Mouse (Mus musculus): ENCODE data around the gene Itga6. TPM values are rescaled to one million over a fixed set of nuclear protein-coding genes. Genes with fewer than 3 reads are reported as not detected.

Gene Itga6
- polyA plus RNA-seq, 1 experiment from 2014 or later, result 78.2 TPM

DNA sequence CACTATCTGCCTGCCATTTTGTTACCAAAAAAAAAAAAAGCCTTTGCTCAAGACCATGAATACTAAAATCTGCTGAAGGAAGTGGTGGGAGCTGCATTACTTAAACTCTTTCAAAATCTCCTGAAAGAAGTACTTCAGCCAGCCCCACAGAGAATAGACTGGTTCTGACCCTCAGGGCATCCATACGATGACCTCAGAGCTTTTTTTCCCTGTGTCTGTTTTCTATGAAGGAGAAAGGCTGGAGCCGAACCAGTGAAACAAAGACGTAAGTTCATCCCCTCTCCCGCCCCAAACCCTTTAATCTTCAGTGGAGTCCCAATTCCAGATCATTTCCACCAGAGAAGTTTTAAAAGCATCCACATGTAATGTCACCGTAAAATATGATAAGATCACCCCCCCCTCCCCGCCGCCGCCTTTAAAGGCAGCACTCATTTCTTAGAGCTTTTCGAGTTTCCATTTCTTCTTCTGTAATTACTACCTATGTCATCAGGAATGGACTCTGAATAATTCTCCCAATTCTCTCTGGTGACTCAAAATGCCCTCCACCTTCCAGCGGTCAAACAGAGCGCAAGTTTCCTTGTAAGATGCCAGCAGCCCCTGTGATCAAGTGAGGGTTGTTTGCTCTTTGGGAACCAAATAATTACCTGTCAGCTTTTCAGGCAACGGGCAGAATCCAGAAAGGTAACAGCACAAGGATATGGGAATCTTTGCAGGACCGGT lies 4.1 kb downstream of the Itga6 start:
- H3K9ac ChIP-seq (replicated peaks; ENCODE audit: low read depth), result no peak overlapping the region
- TF ChIP-seq EP300 (IDR thresholded peaks at IDR 0.05) (no peak), CTCF (IDR thresholded peaks at IDR 0.05) (no peak)
- H3K36me3 ChIP-seq (ENCODE audit: insufficient read depth, low read length), result no peaks in the 10 kb centered on the region
- no peak overlapping the region for H3K27ac ChIP-seq (ENCODE audit: low read length)
- no peak for ATAC-seq
- H3K4me3 ChIP-seq (ENCODE audit: low read depth, low read length), result no peak overlapping the region
- peak overlapping the region; percentile 15; the same call in 1 of the 2 replicates for H3K4me2 ChIP-seq (replicated peaks; ENCODE audit: low read depth, low read length)
- H3K4me1 ChIP-seq (ENCODE audit: insufficient read depth, low read depth, low read length), result peaks cover 17% of the 10 kb centered on the region; the same call in 1 of the 2 replicates
- no peaks in the 10 kb centered on the region for H3K9me3 ChIP-seq (ENCODE audit: low read length)
- DNase-seq (ENCODE audit: low spot score), result no peak
- H3K27me3 ChIP-seq (replicated peaks; ENCODE audit: insufficient read depth, low read length), result no peaks in the 10 kb centered on the region
- 64% methylated on average over 13 of the region's 13 CpGs for WGBS

DNA sequence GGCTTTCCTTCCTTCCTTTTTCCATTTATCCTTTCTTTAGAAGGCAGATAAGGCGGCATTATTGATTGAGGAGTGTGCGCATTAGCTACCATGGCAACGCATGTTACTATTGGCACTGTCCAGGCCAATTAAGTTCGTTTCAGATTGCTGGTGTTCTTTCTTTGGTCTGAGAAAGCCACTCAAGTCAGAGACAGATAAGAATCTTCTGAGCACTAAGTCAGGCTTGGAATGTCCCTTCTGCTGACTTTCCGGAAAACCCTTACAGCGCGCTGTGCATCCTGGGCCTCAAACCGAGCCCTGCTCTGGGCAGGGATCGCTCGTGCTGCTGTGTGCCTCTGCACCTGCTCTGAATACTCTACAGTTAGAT lies 4.7 kb downstream of the Itga6 start:
- WGBS, result 39% methylated on average over 10 of the region's 10 CpGs
- ATAC-seq, result no peak

DNA sequence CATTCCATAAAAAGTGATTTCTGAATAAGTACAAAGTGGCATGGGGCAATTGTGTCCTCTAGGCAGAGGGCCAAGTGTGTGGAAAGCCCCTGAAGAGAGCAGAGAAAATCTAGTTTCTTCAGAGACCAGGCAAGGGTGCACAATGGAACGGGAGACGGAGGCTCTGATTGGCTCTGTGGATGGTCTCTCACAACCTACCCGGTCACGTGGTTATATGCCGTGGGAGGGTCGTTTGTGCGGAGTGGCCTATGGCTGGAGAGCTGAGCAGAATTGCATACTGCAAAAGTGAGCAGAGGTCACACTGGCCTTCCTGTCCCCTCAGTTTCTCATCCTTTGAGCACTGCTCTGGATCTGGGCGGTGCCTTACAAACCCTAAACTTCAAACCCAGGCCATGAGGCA lies 5.9 kb downstream of the Itga6 start:
- whole genome bisulfite sequencing, result 63% methylated on average over 8 of the region's 8 CpGs
- TF ChIP-seq EP300 (IDR thresholded peaks at IDR 0.05) (no peak; the same call in 1 of the 2 replicates), CTCF (IDR thresholded peaks at IDR 0.05) (no peak)

More for the DNA sequence above, 4.7 kb downstream of the Itga6 start:
- Histone ChIP-seq H3K4me3 (ENCODE audit: low read depth, low read length) (no peak overlapping the region), H3K27ac (ENCODE audit: low read length) (no peak overlapping the region), H3K4me2 (replicated peaks; ENCODE audit: low read depth, low read length) (peak overlapping the region; percentile 15; the same call in 1 of the 2 replicates), H3K4me1 (ENCODE audit: insufficient read depth, low read depth, low read length) (peaks cover 12% of the 10 kb centered on the region; the same call in 1 of the 2 replicates), H3K9ac (replicated peaks; ENCODE audit: low read depth) (no peak overlapping the region), H3K36me3 (ENCODE audit: insufficient read depth, low read length) (no peaks in the 10 kb centered on the region), H3K27me3 (replicated peaks; ENCODE audit: insufficient read depth, low read length) (no peaks in the 10 kb centered on the region), H3K9me3 (ENCODE audit: low read length) (no peaks in the 10 kb centered on the region)
- no peak for DNase-seq (ENCODE audit: low spot score)
- no peak for TF ChIP-seq CTCF (IDR thresholded peaks at IDR 0.05)
- TF ChIP-seq EP300 (IDR thresholded peaks at IDR 0.05), result no peak

DNA sequence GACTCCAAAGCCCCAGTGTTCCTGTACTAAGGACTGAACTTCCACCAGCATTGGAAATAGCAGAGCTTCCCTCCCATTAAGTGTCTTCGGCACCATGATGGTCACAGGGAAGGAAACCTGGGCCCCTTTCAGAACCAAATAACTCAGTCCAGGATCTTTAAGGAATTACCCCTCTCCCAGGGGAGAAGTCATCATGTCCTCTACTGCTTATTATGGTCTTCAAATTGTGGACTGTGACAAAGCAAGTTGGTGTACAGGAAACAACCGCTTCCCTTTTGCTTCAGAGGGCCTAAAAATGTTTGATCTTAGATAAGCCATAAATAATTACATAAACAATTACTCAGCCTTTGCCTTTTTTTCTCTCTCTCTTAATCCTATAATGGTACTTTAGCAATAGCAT lies 6.4 kb downstream of the Itga6 start:
- Histone ChIP-seq H3K9ac (replicated peaks; ENCODE audit: low read depth) (no peak overlapping the region), H3K27me3 (replicated peaks; ENCODE audit: insufficient read depth, low read length) (no peaks in the 10 kb centered on the region), H3K27ac (ENCODE audit: low read length) (peak overlapping the region; percentile 57), H3K9me3 (ENCODE audit: low read length) (no peaks in the 10 kb centered on the region), H3K4me2 (replicated peaks; ENCODE audit: low read depth, low read length) (no peak overlapping the region), H3K4me3 (ENCODE audit: low read depth, low read length) (no peak overlapping the region), H3K36me3 (ENCODE audit: insufficient read depth, low read length) (no peaks in the 10 kb centered on the region), H3K4me1 (ENCODE audit: insufficient read depth, low read depth, low read length) (peaks cover 12% of the 10 kb centered on the region; the same call in 1 of the 2 replicates)
- WGBS, result 38% methylated on average over 2 of the region's 2 CpGs
- DNase-seq (ENCODE audit: low spot score), result peak; percentile 36
- no peak for ATAC-seq
- TF ChIP-seq CTCF (IDR thresholded peaks at IDR 0.05) (no peak), EP300 (IDR thresholded peaks at IDR 0.05) (peak; percentile 23; the same call in 1 of the 2 replicates)

More for the DNA sequence above, 5.9 kb downstream of the Itga6 start:
- peak; percentile 87 for ATAC-seq
- peak; percentile 53 for DNase-seq (ENCODE audit: low spot score)
- Histone ChIP-seq H3K9me3 (ENCODE audit: low read length) (no peaks in the 10 kb centered on the region), H3K27ac (ENCODE audit: low read length) (peak overlapping the region; percentile 57; the same call in 1 of the 2 replicates), H3K27me3 (replicated peaks; ENCODE audit: insufficient read depth, low read length) (no peaks in the 10 kb centered on the region), H3K4me3 (ENCODE audit: low read depth, low read length) (no peak overlapping the region), H3K36me3 (ENCODE audit: insufficient read depth, low read length) (no peaks in the 10 kb centered on the region), H3K9ac (replicated peaks; ENCODE audit: low read depth) (no peak overlapping the region), H3K4me2 (replicated peaks; ENCODE audit: low read depth, low read length) (no peak overlapping the region), H3K4me1 (ENCODE audit: insufficient read depth, low read depth, low read length) (peaks cover 9% of the 10 kb centered on the region; the same call in 1 of the 2 replicates)

DNA sequence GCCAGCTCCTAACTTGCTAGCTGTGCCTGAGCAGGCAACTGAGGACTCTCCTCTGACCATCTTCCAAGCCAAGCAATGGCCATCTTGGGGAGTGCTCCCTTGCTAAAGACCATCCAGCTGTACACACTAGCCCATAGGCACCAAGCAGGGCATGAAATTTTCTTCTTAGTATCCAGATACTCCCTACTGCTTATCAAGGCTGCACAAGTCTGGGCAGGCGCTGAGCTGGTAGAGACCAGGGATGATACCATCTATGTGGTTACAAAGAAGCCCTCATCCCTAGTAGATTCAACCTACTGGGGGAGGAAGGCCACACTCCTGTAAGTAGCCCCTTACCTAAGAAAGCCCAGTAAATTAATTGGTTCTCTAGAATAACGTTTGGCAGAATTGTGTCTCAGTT lies 7.0 kb downstream of the Itga6 start:
- Histone ChIP-seq H3K27me3 (replicated peaks; ENCODE audit: insufficient read depth, low read length) (no peaks in the 10 kb centered on the region), H3K4me3 (ENCODE audit: low read depth, low read length) (no peak overlapping the region), H3K9me3 (ENCODE audit: low read length) (no peaks in the 10 kb centered on the region), H3K9ac (replicated peaks; ENCODE audit: low read depth) (no peak overlapping the region), H3K4me2 (replicated peaks; ENCODE audit: low read depth, low read length) (no peak overlapping the region), H3K4me1 (ENCODE audit: insufficient read depth, low read depth, low read length) (peaks cover 12% of the 10 kb centered on the region; the same call in 1 of the 2 replicates), H3K27ac (ENCODE audit: low read length) (peak overlapping the region; percentile 43; the same call in 1 of the 2 replicates), H3K36me3 (ENCODE audit: insufficient read depth, low read length) (no peaks in the 10 kb centered on the region)
- no peak for ATAC-seq
- WGBS, result 74% methylated on average over 2 of the region's 2 CpGs
- TF ChIP-seq CTCF (IDR thresholded peaks at IDR 0.05) (no peak), EP300 (IDR thresholded peaks at IDR 0.05) (no peak)
- DNase-seq (ENCODE audit: low spot score), result no peak

DNA sequence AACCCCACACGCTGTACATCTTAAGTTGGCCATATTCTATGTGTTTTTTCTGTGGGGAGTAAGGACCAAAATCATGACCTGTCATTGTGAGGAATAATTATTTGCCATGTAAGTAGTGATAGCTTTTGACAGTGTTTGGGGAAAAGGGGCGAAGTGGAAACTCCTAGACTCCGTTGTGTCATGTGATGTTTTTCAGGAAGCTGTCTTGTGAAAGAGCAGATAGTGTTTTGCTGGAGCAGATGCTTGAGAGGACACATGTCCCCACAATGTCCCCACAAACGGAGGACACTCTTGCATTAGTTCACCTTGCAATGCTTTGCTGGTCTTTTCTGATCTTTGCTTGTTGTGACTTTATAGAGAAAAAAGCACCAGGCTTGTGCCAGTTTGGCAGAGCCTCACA lies 7.7 kb downstream of the Itga6 start:
- ATAC-seq (no peak), DNase-seq (ENCODE audit: low spot score) (no peak)
- H3K36me3 ChIP-seq (ENCODE audit: insufficient read depth, low read length), result no peaks in the 10 kb centered on the region
- no peak overlapping the region for H3K27ac ChIP-seq (ENCODE audit: low read length)
- H3K4me1 ChIP-seq (ENCODE audit: insufficient read depth, low read depth, low read length), result peaks cover 12% of the 10 kb centered on the region; the same call in 1 of the 2 replicates
- TF ChIP-seq EP300 (IDR thresholded peaks at IDR 0.05) (no peak), CTCF (IDR thresholded peaks at IDR 0.05) (no peak)
- WGBS, result 58% methylated on average over 4 of the region's 4 CpGs
- no peaks in the 10 kb centered on the region for H3K27me3 ChIP-seq (replicated peaks; ENCODE audit: insufficient read depth, low read length)
- H3K4me2 ChIP-seq (replicated peaks; ENCODE audit: low read depth, low read length), result no peak overlapping the region
- no peak overlapping the region for H3K4me3 ChIP-seq (ENCODE audit: low read depth, low read length)
- H3K9me3 ChIP-seq (ENCODE audit: low read length), result no peaks in the 10 kb centered on the region
- no peak overlapping the region for H3K9ac ChIP-seq (replicated peaks; ENCODE audit: low read depth)

All from lung, postnatal 0 days (tissue).